Mouse (Mus musculus) midbrain, embryonic 16.5 days (tissue): ENCODE measurements around the gene Nup210. TPM values are rescaled to one million over a fixed set of nuclear protein-coding genes. Genes with fewer than 3 reads are reported as not detected.
"Not testable (repeated sequence)": the region's sequence is repeated elsewhere in the genome, so short reads cannot be mapped to it uniquely, and the experiment has no call there.

ENCODE experiments used
- ATAC-seq: fragments of 200-750 bp; cut with Nextera tagmentation; 2 replicates; pipeline ENCODE4 v1.8.0; 2017; ENCODE audit warnings: moderate TSS enrichment
- H3K27ac ChIP-seq: fragments of 300-500 bp; sonication (generic); 2 replicates; pipeline ENCODE4 v1.5.1; 2014; ENCODE audit warnings: mild to moderate bottlenecking, low read length, mixed read lengths
- H3K27me3 ChIP-seq: fragments of 300-500 bp; sonication (generic); 2 replicates; pipeline ENCODE4 v1.6.1; 2014; ENCODE audit warnings: low read depth, low read length, mixed read lengths; ENCODE audit not compliant: control insufficient read depth, insufficient read depth
- H3K36me3 ChIP-seq: fragments of 300-500 bp; sonication (generic); 2 replicates; pipeline ENCODE4 v1.6.1; 2014; ENCODE audit warnings: mild to moderate bottlenecking, low read length, moderate library complexity, mixed read lengths; ENCODE audit not compliant: control insufficient read depth, insufficient read depth
- H3K4me1 ChIP-seq: fragments of 300-500 bp; sonication (generic); 2 replicates; pipeline ENCODE4 v1.6.1; 2014; ENCODE audit warnings: mild to moderate bottlenecking, low read length, mixed read lengths; ENCODE audit not compliant: control insufficient read depth, insufficient read depth
- H3K4me2 ChIP-seq: fragments of 300-500 bp; sonication (generic); 2 replicates; pipeline ENCODE4 v1.6.1; 2014; ENCODE audit warnings: mild to moderate bottlenecking, low read length, mixed read lengths
- H3K4me3 ChIP-seq: fragments of 300-500 bp; sonication (generic); 2 replicates; pipeline ENCODE4 v1.5.1; 2014; ENCODE audit warnings: low read depth, mild to moderate bottlenecking, low read length, moderate library complexity, mixed read lengths
- H3K9ac ChIP-seq: fragments of 300-500 bp; sonication (generic); 2 replicates; pipeline ENCODE4 v1.6.1; 2014; ENCODE audit warnings: low read depth, low read length, mixed read lengths
- H3K9me3 ChIP-seq: fragments of 300-500 bp; sonication (generic); replicated peaks from 2 replicates; pipeline ENCODE4 v1.6.1; 2014; ENCODE audit warnings: mild to moderate bottlenecking, low read length, mixed read lengths; ENCODE audit not compliant: control insufficient read depth, poor library complexity, severe bottlenecking
- whole genome bisulfite sequencing: fragments of 180-500 bp; shearing (Covaris S2); extraction: QIAGEN DNeasy Blood & Tissue Kit; methylation state at CpG from one replicate; pipeline ENCODE4 v1.1.7; 2014; 5-methylcytosine and 5-hydroxymethylcytosine counted together
- polyA plus RNA-seq: library from polyadenylated mRNA; unstranded; fragments of >200 nt; fragmentation: Nextera tagmentation; extraction: Ambion mirVana; gene quantifications from 2 replicates; pipeline ENCODE4 v1.2.1, GENCODE M21; 2015

Gene Nup210
- polyA plus RNA-seq, 1 experiment from 2014 or later: 20.7 TPM

DNA sequence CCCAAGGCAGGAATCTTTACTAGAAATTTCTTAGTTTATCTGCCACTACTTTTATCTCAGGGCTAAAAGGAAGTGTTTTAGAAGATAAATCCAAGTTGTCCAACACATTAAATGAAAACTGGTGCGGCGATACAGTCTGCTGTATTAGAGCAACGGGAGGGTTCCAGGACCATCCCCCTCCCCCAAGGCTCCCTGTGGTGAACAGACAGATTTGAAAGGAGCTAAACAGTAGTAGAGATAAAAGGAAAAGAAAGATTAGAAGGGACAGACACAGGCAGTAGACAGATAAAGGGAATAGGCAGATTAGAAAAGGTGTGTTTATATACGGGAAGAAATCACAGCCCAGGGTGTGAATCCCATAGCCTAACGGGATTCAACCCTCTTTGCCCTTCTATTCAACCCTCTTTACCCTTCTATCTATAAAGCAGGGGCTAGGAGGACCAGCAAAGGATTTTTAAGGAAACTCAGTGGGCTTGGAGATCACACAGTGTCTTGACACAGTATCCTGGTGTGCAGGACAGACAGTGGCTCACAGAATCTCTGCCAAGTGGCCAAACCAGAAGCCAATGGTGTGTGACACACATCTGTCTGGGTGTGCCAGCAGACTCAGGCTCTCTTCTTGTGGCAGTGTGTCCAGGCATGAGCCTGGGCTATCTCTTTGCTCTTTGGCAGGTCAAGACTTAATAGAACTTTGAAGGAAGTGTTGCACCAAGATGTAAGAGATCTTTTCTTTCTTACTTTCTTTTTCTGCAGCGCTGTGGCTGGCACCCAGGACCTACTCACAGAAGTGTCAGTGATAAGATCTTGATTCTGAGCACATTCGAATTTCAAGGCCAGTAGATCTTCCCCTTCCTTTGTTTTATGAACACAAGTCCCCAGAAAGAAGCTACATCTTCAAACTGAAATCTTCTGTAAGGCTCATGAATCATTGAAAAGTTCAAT lies 7.9 kb upstream of the Nup210 start:
- WGBS: 33% methylated on average over 7 of the region's 7 CpGs

DNA sequence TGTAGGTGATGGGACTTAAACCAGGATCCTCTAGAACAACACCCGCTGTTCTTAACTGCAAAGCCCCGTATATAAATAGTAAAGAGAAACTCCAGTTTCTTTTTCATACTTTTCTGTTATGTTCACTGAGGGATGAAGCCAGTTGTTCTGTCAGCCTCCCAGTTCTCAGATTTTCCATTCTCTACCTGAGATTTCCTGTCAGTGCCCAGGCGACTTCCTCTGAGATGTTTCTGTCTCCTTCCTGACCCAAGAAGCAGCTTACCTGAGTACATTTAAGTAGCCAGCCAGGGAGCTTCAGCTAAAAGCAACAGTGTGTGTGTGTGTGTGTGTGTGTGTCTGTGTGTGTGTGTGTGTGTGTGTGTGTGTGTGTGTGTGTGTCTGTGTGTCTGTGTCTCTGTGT lies 6.8 kb upstream of the Nup210 start:
- Histone ChIP-seq H3K4me3 (no peak overlapping the region), H3K36me3 (no peaks in the 10 kb centered on the region), H3K4me2 (no peak overlapping the region), H3K9ac (no peak overlapping the region), H3K27me3 (no peaks in the 10 kb centered on the region), H3K4me1 (no peaks in the 10 kb centered on the region), H3K27ac (no peak overlapping the region), H3K9me3 (no peaks in the 10 kb centered on the region)
- ATAC-seq: no peak
- WGBS: 87% methylated on average over 3 of the region's 3 CpGs

More for the DNA sequence above, 7.9 kb upstream of the Nup210 start:
- H3K9me3 ChIP-seq: no peaks in the 10 kb centered on the region
- no peaks in the 10 kb centered on the region for H3K36me3 ChIP-seq
- H3K27ac ChIP-seq: no peak overlapping the region
- no peak overlapping the region for H3K4me3 ChIP-seq
- no peak for ATAC-seq
- no peaks in the 10 kb centered on the region for H3K27me3 ChIP-seq
- no peak overlapping the region for H3K9ac ChIP-seq
- H3K4me1 ChIP-seq: no peaks in the 10 kb centered on the region
- H3K4me2 ChIP-seq: no peak overlapping the region

DNA sequence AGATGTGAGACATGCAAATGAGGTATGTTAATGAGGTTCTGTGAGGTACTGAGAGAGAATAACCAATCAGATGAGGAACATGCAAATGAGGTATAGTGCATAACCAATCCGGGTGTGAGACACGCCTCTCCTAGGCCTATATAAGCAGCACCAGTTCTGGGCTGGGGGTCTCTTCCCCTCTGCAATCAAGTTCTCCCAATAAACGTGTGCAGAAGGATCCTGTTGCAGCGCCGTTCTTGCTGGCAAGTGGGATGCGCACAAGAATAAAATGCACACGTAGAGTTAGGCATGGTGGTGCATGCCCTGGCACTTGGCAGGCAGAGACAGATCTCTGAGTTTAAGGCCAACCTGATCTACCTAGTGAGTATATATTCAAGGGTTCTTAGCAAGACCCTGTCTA lies 4.5 kb upstream of the Nup210 start:
- not testable (repeated sequence) for ATAC-seq, H3K9me3 ChIP-seq, H3K4me2 ChIP-seq, H3K4me3 ChIP-seq, H3K27me3 ChIP-seq, H3K9ac ChIP-seq, H3K4me1 ChIP-seq, H3K36me3 ChIP-seq, H3K27ac ChIP-seq
- WGBS: 94% methylated on average over 6 of the region's 7 CpGs

DNA sequence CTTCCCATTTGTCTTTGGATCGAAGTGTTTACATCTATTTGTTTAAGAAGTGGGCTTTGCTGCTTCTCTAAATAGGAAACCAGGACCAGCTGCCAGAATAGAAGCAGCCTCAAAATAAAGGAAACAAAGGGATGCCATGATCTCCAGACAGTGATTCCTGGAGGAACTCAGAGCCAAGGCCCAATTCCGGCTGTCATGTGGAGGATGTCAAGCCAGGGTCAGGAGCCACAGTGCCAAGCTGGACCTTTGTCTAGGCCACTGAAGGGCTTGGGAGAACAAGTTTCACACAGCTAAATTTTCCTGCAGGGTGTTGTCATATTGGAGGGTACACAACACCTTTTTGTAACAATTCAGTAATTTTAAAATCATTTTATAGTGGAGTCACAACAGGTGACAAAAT lies 3.6 kb upstream of the Nup210 start:
- no peak for ATAC-seq
- no peak overlapping the region for H3K9ac ChIP-seq
- H3K36me3 ChIP-seq: no peaks in the 10 kb centered on the region
- H3K4me3 ChIP-seq: no peak overlapping the region
- H3K4me2 ChIP-seq: no peak overlapping the region
- no peak overlapping the region for H3K27ac ChIP-seq
- no peaks in the 10 kb centered on the region for H3K27me3 ChIP-seq
- 77% methylated on average over 2 of the region's 2 CpGs for WGBS
- peaks cover 17% of the 10 kb centered on the region for H3K4me1 ChIP-seq
- H3K9me3 ChIP-seq: no peaks in the 10 kb centered on the region

DNA sequence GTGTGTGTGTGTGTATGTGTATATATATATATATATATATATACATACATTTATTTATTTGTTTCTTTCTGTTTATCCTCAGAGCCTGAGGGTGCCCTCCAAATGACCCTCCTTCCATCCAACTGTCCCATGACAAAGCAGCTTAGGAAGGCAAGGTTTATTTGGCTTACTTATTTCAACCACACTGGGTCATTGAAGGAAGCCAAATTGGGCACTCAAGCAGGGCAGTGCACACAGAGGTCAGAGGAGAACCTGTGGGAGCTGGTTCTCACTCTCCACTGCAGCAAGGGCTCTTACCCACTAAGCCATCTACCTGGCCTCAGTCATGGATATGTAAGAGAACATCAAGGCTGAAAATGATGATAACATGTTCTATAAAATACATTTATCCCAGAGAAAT lies 1.9 kb upstream of the Nup210 start:
- no peak overlapping the region for H3K4me3 ChIP-seq
- no peak overlapping the region for H3K27ac ChIP-seq
- H3K4me1 ChIP-seq: peaks cover 24% of the 10 kb centered on the region
- no peaks in the 10 kb centered on the region for H3K36me3 ChIP-seq
- no peak overlapping the region for H3K9ac ChIP-seq
- H3K4me2 ChIP-seq: no peak overlapping the region
- H3K9me3 ChIP-seq: no peaks in the 10 kb centered on the region
- no peak for ATAC-seq
- H3K27me3 ChIP-seq: no peaks in the 10 kb centered on the region

DNA sequence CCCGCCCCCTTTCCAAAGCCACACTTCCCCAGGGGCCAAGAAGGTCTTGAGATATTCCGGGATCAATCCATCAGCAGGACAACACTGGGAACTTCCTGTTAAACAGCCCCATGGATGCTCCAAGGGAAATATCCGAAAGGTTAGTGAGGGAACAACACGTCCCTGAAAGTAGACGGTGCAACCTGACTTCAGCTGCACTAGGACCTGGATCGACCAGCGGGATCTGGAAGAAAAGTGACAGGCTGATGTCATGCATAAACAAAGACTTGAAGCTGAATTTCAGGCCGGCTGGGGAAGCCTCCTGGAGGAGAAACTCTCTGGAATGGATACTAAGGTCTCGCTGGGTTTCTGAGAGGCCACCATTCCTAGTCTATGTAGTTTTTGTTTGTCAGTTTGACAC lies 520 bp upstream of the Nup210 start:
- H3K9me3 ChIP-seq: no peaks in the 10 kb centered on the region
- peak overlapping the region; percentile 67 for H3K4me3 ChIP-seq
- WGBS: 2% methylated on average over 9 of the region's 9 CpGs
- H3K27ac ChIP-seq: peak overlapping the region; percentile 92
- peak overlapping the region; percentile 72 for H3K9ac ChIP-seq
- ATAC-seq: peak; percentile 57
- H3K36me3 ChIP-seq: no peaks in the 10 kb centered on the region
- peaks cover 24% of the 10 kb centered on the region for H3K4me1 ChIP-seq
- peak overlapping the region; percentile 82 for H3K4me2 ChIP-seq
- no peaks in the 10 kb centered on the region for H3K27me3 ChIP-seq

DNA sequence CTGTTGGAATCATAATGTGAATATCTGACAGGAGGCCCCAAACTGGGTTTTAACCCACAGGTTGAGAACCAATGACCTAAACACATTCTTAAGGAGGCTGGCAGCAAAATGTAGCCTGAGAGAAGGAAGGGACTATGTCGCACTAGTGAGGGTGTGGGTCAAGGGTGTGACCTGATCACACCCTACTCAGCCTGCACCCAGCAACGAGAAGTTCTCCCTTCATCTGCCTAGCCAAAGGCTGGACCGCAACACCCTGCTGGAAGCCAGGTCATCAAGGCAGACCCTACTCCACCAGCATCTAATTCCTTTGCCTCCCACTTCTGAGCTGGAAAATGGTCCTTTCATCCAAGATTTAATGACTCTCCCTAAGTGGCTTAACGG lies 776 bp downstream of the Nup210 start:
- no peaks in the 10 kb centered on the region for H3K36me3 ChIP-seq
- H3K4me3 ChIP-seq: peak overlapping the region; percentile 67
- ATAC-seq: 0 out of 2 replicates have a peak, but pooled peaks have one; percentile 2
- 20% methylated on average over 4 of the region's 4 CpGs for WGBS
- H3K4me1 ChIP-seq: peaks cover 24% of the 10 kb centered on the region
- peak overlapping the region; percentile 72 for H3K9ac ChIP-seq
- no peaks in the 10 kb centered on the region for H3K27me3 ChIP-seq
- H3K27ac ChIP-seq: peak overlapping the region; percentile 92
- H3K9me3 ChIP-seq: no peaks in the 10 kb centered on the region
- H3K4me2 ChIP-seq: peak overlapping the region; percentile 82

DNA sequence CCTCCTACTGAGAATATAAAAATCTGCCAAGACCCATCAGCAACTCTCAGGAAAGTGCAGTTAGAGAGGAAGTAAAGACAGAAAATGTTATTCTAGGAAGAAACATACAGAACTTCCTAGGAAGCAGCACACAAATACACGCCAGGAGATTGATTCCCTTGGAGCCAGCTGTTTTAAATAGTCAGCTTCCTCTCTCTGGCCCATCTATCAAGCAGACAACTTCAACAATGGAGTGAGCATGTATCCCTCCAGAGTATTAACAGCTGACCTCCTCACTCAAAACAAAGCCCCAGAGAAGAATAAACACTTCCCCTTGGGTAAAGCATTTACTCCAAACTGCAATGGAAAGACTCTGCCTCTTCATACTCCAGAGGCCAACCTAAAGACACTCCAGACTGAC lies 1.5 kb downstream of the Nup210 start:
- WGBS: 54% methylated on average over 1 of the region's 1 CpGs
- H3K27me3 ChIP-seq: no peaks in the 10 kb centered on the region
- H3K9me3 ChIP-seq: no peaks in the 10 kb centered on the region
- H3K4me1 ChIP-seq: peaks cover 24% of the 10 kb centered on the region
- ATAC-seq: no peak
- no peak overlapping the region for H3K9ac ChIP-seq
- H3K27ac ChIP-seq: no peak overlapping the region
- H3K4me2 ChIP-seq: peak overlapping the region; percentile 82
- H3K4me3 ChIP-seq: no peak overlapping the region
- no peaks in the 10 kb centered on the region for H3K36me3 ChIP-seq

DNA sequence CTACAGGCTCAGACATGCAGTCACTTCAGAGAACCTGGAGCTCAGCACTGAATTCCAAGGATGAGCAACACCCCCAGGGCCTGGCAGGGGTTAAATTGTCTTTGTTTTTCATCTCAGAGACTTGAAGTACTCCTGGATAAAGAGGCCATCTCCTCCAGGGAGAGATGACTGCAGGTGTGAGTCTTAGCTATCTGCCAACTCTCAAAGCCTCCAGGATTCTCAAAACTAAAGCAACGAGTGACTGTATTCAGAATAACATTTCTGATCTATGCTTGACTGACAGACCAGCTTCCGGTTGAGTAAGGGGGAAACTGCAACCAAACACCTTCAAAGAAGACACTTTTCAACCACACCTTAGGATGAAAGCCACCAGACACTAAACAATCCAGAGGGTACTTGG lies 1.9 kb downstream of the Nup210 start:
- H3K9me3 ChIP-seq: no peaks in the 10 kb centered on the region
- H3K4me3 ChIP-seq: no peak overlapping the region
- no peak overlapping the region for H3K27ac ChIP-seq
- WGBS: 62% methylated on average over 2 of the region's 2 CpGs
- H3K9ac ChIP-seq: no peak overlapping the region
- peaks cover 24% of the 10 kb centered on the region for H3K4me1 ChIP-seq
- no peaks in the 10 kb centered on the region for H3K36me3 ChIP-seq
- no peak for ATAC-seq
- no peaks in the 10 kb centered on the region for H3K27me3 ChIP-seq
- peak overlapping the region; percentile 82; the same call in 1 of the 2 replicates for H3K4me2 ChIP-seq
